Mouse (Mus musculus) heart, adult 8-10 months (tissue): Measurements from ENCODE around the gene Mctp1. TPM values are rescaled to one million over a fixed set of nuclear protein-coding genes. Genes with fewer than 3 reads are reported as not detected.
"Not testable (repeated sequence)": the region's sequence is repeated elsewhere in the genome, so short reads cannot be mapped to it uniquely, and the experiment has no call there.

Experiments
- DNase-seq: peaks from one replicate; pipeline ENCODE4 v3.0.0; 2022; ENCODE audit warnings: low spot score
- total RNA-seq, 4 experiments: library from RNA; stranded (reverse); gene quantifications; 2 replicates each; pipeline ENCODE4 v1.2.4; 2022

The Mctp1 gene
- total RNA-seq, 4 experiments from 2014 or later, result 2.7 to 3.3 (median 2.8) TPM

DNA sequence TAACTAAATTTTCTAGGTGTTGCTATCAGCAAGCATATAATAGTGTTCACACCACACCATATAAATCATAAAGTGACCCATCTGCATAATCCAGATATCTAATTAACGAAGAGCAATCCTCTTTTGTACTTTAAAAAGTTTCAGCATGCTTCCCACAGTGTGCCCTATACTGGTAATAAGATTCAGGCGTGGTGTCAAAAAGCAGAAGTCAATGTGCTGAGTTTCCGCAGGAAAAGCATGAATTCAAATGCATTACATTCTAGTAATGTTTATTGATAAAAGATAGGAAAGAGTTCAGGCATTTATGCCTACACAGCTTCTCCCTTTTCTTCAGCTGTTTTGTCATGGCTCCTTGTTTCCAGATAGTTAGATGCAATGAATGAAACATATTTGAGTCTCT lies 544.8 kb downstream of the Mctp1 start:
- DNase-seq, result no peak

DNA sequence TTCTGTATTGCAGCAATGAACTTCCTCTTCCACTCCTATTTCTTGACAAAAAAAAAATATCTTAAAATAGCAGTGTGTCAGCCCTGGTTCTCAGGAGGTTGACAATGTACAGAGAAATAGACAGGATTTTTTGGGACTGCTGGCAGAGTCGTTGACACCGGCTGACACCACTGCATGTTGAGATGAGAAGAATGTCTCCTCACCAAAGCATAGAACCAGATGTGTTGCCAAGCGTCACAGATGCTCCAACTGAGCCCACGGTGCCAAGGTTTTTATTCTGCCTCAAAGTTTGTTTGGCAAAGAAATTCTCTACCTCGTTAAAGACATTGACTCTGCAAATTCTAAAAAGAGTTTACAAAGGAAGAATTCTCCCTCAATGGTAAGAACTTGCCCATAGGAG lies 548.6 kb downstream of the Mctp1 start:
- no peak for DNase-seq

- DNase-seq, result no peak
Observed at GRCm38 (mm10) chr13:76949234-76949633, 564.9 kb downstream of the Mctp1 start.

- no peak for DNase-seq
Observed at GRCm38 (mm10) chr13:76967588-76967987, 583.3 kb downstream of the Mctp1 start.

GRCm38 (mm10) chr13:76969386-76969785 lies 585.1 kb downstream of the Mctp1 start:
- peak; percentile 8 for DNase-seq

DNA sequence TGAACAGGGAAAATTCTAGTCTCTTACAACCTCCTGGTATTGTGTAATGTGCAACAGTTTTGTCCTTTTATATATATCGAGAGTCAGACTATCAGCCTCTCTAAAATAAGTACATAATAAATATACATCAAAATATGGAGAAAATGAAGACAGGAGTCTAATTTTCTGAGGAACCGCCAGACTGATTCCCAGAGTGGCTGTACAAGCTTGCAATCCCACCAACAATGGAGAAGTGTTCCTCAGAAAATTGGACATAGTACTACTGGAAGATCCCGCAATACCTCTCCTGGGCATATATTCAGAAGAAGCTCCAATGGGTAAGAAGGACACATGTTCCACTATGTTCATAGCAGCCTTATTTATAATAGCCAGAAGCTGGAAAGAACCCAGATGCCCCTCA lies 586.7 kb downstream of the Mctp1 start:
- DNase-seq, result not testable (repeated sequence)

GRCm38 (mm10) chr13:77002628-77003027 lies 618.3 kb downstream of the Mctp1 start:
- no peak for DNase-seq

- no peak for DNase-seq
Observed at GRCm38 (mm10) chr13:77003684-77004083, 619.3 kb downstream of the Mctp1 start.

DNA sequence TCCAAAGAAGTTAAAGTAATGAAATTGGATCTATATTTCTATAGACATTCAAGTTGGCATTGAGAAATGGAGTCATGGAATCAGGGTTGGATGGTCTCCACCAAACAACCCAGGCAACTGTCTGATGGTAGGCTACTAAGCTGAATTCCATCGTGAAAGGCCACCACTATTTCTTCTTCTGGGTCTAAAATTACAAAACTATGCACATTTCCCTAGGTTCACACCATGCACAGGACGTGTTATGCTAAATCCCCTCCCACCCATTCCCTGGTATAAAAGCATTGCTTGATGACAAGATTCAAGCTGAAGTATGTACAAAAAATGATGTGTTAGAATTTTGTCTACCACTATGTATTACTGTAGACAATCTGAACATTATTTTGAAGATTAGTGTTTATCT lies 634.5 kb downstream of the Mctp1 start:
- DNase-seq, result no peak

DNA sequence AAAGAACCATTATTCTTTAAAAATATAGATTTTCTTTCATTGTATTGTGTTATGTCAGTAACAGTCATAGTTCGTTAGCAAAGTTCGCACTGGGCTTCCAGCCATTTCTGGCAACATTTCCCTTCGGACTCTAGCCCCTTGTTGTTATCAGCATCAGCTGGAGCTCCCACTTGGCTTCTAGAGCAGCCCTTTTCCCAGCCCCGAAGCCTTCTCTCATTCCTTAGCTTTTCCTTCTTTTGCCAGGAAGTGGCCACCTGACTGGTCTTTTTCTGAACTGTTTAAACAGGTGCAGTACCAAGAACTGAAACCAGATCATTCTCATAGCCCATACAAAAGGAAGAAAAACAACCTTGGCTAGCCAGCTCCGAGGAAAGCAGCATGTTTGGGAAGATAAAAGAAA lies 645.3 kb downstream of the Mctp1 start:
- DNase-seq, result no peak

- DNase-seq, result no peak
Observed at GRCm38 (mm10) chr13:77043375-77043774, 659.0 kb downstream of the Mctp1 start.

DNA sequence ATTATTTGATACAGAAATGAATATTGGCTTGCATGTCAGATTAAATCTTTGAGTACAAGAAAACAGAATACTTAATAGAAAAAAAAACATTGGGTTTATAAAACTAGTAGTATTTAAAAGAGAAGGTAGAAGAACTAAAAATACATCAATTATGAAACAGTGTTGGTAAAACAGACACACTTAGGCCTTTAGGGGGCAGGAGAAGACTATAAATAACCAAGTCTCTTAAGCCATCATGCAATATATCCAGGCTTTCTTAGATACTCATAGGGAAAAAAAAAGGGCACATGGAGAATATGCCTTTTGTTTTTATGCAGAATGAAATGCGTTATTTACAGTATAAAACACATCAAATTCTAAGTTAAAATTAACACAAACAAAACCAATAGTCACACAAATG lies 661.0 kb downstream of the Mctp1 start:
- DNase-seq, result peak; percentile 41

DNA sequence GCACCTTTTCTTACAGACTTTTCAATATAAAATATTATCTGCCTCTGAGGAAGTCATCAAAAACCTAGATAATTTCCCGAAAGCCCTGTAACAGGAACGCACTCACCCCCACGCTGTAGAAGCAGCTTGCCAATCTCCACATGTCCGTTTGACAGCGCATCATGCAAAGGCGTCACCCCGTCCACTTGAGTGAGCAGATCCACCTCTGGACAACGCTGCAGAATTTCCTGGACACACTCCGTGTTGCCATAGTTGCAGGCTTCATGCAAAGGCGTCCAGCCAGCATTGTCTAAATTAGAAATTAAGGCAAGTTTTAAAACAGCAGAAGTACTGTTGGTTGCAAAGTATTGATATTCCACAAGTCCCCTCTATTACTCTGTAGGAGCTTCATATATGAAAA lies 662.1 kb downstream of the Mctp1 start:
- DNase-seq, result no peak

DNA sequence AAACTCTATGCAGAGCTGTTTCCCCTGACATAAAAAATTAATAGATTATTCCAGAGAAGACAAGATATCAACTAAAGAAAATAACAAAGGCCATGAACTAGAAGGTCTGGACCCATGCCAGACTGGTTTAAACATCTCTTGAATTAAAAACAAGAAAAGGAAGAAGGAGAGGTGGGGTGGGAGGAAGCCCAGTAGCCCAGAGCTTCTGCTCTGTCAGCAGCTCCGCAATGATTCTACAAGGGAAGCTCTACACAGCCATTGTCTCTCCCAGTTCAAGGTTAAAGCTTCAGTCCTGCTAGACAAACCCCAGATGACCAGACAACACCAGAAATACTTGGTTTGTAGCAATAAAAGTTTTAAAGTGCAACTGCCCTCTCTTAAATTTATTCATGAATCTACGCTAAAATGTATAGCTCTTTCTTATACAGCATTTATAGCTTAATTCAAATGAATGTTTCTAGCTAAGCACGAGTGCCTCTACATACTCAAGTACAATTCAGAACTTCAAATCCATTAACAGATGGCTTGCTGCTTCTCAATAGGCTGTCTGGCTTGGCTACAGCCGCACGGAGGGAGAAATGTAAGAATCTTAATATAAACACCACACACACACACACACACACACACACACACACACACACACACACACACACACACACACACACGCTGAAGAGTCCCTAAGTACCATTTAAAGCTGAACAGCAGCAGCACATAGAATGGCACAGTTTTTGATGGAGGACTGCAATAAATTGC lies 663.0 kb downstream of the Mctp1 start:
- no peak for DNase-seq

DNA sequence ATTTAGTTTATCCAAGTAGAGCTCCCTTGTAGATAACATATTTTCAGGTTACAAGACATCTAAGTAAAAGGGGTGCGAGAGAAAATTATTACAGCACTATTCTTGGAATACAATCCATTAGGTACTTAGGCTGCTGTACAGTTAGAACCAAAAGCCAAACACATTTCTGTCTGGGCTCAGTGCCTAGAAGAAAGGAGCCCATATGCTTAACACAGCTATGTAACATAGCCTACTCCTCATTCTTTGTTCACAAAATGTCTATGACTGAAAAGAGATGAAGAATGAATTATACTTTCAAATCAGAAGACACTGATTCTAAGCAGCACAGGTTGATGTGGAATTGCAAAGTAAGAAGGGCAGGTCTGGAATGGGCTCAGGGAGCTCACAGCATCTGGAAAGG lies 664.1 kb downstream of the Mctp1 start:
- no peak for DNase-seq

- DNase-seq, result no peak
Observed at GRCm38 (mm10) chr13:77049736-77050135, 665.4 kb downstream of the Mctp1 start.

GRCm38 (mm10) chr13:77063221-77063620 lies 678.9 kb downstream of the Mctp1 start:
- DNase-seq, result no peak

- DNase-seq, result no peak
Observed at GRCm38 (mm10) chr13:77068847-77069246, 684.5 kb downstream of the Mctp1 start.

GRCm38 (mm10) chr13:77072030-77072429 lies 687.7 kb downstream of the Mctp1 start:
- DNase-seq, result no peak

Other genes with a start within 250 kb of the Mctp1 start
- gene Fam81b, start 79.5 kb upstream of the Mctp1 start, total RNA-seq, result not detected